Mouse (Mus musculus) cerebellum, adult 11-12 months (tissue): ENCODE measurements around the gene Zfp276.
"Not testable (repeated sequence)": the region's sequence is repeated elsewhere in the genome, so short reads cannot be mapped to it uniquely, and the experiment has no call there.

Experiments
- DNase-seq: peaks from one replicate; pipeline ENCODE4 v3.0.0; 2022

The Zfp276 gene

DNA sequence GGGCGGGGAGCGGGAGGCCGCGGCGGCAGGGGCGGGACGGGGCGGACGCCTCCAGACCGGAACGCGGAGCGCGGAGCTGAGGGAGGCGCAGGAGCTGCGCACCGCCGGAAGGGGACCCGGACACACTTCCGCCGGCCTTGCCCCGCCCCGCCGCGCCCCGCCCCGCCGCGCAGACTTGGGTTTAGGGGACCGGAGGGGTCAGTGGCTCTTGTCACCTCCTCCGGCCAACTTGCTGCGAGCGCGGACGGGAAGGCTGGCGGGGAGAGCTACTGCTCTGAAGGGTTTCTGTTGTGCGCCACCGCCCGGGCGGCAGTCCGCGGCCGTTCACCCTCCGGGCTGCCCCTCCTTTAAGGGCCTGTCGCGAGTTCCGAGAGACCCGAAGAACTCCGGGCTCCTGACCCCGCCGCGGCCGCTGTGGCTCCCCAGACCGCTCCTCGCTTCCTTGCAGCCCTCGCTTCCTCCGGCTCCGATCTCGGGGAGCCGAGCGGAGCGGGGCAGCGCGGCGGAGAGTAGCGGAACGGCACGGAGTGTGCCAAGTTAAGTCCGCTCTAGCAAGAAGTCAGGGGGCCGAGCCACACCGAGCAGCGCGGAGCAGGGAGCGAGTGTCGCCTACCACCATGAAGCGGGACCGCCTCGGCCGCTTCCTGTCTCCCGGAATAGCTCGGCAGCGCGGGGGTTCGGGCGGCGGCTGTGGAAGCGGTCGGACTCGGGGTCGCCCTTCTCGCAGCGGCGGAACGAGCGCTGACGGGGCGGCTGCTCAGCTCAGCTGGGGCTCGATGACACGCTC is at the start of gene Zfp276, which contains the start of gene Vps9d1:
Zfp276 (plus strand) TSS at position 97 of the 787 bp plus-strand sequence.
Vps9d1 (minus strand) TSS at position 250 of the 787 bp plus-strand sequence.
- peak; percentile 78 for DNase-seq

DNA sequence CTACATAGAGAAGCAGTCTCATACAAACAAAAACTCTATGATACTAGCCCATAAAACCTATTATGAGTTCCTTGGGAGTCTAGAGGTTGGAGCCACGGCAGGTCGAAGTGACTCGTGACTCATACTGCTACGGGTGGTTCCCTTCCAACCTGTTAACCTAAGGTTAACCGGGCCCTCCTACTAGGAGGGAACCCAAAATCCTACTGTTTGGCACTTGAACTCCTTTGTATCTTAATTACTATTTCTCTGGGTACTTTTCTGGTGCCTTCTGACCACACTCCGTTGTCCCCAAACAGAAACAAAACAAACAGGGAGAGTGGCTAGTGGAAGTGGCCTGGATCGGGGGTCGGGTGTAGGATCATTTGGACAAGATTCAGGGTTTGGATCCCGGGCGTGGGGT is 42.1 kb upstream of the Zfp276 start:
- DNase-seq: no peak

DNA sequence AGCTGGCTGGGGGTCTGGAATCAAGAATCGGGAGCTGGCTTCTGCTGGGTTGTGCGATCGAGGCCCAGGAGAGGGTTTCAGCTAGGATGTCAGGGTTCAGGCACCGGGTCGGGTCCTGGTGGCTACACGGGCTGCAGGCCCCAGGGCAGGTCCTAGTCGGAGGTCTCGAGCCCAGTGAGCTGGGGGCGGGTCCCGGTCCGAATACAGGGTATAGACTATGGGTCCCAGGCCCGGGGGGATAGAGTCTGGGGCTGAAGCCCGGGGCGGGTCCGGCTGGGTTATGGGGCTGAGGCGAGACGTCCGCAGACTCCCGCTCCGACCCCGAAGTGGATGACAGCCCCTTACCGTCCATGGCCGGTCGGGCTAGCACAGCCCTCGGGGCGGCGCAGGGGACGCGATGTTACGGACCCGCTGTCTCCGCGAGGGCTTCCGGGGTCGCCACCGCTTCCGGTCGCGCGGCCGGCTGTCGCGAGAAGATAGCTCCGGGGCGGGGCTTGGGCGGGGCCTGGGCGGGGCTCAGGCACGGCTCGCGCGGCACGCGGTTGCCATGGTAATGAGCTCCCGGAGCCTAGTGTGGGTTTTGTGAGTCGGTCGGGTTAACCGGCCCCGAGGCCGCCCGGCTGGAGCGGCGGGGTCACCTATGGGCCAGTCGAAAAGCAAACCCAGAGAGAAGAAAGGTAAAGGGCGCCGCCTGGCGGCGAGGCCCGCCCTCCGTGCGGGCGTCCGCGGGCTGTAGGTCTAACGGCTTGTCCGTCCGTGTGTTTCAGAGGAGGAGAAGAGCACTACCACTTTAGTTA is 41.5 kb upstream of the Zfp276 start, which contains the start of the genes Chmp1a and Spata33:
Chmp1a (minus strand) TSS at position 443 of the 797 bp plus-strand sequence.
Spata33 (plus strand) TSS at position 512 of the 797 bp plus-strand sequence.
- peak; percentile 90 for DNase-seq

DNA sequence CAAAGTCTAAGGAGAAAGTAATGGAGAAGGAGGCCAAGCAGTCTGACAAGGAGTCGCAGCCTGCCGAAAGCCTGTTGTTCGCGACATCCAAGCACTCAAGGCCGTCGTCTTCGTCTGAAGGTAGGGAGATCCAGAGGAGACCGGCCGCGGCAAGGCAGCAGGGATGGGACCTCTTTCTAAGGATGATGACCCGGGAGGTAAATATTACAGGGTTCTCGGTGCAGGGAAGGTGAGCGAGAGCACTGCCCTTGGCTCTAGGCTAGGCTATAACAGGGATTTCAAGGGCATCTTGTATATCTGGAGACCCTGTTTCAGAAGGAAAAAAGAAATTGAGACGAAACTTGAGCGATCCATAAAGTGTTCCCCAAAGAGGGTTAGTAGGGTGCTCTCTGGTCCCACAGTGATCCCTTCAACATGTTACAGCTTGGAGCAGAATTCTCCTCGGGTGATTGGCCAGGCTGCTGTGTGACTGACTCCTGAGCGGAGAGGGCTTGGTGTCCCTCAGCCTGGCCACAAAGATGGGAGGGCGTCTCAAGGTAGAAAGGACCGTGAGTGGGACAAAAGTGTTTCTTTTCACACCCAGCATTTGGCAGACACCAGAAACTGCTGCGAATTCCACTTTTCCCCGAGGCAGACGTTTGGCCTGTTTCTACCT is 40.8 kb upstream of the Zfp276 start:
- no peak for DNase-seq

DNA sequence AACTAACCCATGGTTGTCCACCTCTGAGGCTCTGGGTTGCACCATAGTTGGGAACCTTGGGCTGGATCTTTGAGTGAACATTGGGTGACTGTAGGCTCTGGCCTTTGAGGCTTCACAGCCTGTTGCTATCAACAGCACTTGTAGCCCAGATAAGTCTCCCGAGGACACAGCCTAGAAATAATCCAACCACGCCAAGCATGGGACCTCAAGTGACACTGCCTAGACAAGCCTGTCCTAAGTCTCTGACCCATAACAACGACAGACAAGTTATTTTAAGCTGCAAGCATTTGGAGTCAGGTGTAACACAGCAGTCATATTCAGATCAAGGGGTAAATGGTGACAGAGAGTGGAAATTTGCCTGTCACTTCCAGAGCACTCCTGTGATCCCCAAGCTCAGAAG is 38.6 kb upstream of the Zfp276 start:
- DNase-seq: no peak

DNA sequence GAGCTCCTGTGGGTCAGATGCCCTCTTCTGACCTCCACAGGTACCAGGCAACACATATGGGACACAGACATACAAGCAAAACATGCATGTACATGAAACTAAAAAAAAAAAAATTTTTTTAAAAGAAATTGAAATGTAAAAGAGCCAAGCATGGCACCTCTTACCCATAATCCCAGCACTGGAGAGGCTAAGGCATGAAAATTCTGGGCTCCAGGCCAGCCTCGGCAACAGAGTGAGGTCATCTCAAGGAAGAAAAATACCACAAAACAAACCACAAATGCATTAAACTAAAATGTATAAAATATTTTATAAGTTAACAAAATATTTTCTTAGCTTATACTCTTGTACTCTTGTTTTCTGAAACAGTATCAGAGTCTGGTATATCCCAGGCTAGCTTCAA is 33.1 kb upstream of the Zfp276 start:
- DNase-seq: no peak

DNA sequence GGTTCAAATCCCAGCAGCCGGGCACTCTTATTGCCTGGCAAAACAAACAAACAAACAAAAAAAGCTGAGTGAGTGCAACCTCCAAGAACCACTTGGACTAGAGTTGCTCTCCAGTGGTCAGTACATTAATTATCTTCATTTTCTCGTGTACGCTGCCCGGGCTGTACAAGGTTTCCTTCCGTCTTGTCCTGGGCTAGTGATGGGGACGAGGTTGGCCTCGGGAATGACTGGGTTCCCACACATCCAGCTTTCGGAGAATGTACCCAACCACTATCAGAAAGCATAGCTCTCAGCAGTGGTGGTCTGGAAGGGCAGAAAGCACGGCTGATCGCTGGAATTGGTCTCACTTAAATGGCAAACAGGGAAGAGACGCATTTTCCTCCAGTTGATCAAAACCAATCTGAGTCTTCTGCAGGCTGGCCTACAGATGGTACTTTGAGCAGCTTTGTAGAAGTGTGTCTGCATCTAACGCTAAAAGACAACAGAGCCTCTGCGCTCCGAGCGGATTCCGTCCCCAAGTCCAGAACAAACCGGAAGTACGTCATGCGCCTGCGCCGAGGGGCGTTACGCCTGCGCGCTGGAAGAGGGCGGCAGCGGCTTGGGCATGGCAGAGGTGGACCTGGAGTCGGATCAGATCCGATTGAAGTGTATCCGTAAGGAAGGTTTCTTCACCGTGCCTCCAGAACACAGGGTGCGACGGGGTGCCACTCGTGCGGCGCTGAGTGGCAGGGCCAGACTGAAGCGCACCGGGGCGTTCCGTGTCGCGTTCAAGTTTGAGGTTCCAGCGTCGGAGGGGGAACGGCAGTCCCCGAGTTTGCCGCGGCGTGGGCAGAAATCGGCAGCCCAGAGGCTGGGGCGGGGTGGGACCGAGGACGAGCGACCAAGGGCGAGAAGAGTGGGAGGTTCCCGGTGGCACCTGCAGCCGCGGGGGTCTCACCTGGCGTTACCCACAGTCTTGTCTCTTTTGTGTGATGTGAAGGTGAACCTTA is 29.4 kb upstream of the Zfp276 start, which contains the start of gene Cdk10:
Cdk10 (plus strand) TSS at position 565 of the 989 bp plus-strand sequence.
- DNase-seq: peak; percentile 91

DNA sequence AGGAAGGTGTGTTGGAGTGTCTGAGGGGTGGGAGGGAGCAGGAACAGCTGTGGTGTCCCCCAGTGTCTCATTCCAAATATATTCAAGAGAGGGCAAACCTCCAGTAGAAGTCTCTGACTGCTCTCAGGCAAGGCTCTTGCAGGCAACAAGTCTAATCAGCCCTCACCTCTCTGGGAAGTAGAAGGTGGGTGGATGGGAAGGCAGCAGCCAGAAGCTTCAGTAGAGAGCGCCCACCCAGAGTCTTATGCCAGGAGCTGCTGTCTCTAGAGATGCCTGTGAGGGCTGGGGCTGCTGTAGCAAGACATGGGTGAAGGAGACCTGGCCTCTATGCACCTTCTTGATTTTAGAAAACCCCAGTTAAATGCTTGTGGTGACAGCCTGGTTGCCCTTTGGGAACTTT is 25.6 kb upstream of the Zfp276 start:
- no peak for DNase-seq

DNA sequence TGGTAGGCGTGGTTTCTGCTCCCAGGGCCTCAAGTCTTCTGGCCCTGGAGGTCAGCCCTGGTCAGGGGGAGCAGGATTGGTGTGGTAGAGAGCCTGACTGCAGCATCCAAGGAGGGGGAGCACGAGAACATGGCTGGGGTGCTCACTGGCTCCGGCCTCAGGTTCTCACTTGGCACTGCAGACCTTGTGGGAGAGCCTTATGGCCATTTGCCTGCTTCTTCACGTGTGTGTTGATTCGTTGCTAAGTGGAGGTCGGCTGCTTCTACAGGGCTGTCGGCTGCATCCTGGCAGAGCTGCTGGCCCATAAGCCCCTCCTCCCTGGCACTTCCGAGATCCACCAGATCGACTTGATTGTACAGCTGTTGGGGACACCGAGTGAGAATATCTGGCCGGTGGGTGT is 23.7 kb upstream of the Zfp276 start:
- not testable (repeated sequence) for DNase-seq

DNA sequence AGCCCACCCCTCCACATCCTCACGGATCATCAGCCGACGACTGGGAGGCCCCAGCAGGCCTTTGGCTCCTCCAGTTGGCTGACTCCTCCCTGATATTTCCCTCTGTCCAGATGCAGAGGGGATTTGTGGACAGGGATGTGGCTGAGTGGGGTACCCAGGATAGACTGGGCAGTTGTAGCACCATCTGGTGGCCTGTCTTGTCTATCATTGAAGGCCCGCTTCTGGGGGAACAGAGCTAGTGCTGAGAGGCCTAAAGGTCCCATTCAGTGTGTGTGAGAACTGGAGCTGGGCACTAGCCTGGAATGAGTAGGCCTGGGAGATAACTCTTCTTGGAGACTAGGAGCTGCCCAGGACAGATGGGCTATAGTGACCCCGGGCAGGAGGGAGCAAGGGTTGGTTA is 22.3 kb upstream of the Zfp276 start:
- no peak for DNase-seq

DNA sequence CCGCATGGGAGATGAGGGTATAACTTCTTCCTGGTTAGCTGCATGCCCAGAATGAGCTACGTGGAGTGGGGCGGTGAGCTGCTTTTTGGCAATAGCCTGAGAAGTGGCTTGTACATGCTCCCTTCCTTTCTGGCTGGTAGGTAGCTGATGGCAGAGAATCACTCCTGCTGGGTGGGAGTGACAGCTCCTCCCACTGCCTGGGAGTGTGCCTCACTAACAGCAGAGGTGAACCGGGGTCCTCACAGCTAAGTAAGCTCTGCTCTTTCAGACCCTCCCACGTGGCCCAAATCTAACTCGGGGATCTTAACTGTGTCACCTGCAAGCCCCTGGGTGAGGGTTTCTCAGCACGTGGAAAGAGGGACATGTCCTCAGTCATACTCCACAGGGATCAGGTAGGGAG is 21.4 kb upstream of the Zfp276 start:
- no peak for DNase-seq

DNA sequence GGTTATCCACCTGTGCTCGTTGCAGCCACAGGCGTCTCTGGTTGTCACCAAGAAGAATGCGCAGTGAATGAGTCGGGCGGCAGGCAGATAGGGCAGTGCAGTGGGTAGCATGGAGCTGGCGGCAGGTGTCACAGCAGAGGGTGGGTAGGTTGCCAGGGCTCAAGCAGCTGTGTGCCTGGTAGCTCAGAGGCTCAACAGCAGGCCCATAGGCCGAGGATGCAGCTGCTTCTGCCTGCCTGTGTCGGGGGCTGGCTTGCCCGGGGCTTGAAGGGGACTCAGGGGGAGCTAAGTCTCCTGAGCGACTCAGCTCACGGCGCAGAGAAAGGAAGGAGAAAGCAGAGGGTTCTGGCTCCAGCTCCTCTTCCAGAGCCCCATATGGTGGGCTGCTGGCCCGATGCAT is 20.7 kb upstream of the Zfp276 start:
- no peak for DNase-seq

DNA sequence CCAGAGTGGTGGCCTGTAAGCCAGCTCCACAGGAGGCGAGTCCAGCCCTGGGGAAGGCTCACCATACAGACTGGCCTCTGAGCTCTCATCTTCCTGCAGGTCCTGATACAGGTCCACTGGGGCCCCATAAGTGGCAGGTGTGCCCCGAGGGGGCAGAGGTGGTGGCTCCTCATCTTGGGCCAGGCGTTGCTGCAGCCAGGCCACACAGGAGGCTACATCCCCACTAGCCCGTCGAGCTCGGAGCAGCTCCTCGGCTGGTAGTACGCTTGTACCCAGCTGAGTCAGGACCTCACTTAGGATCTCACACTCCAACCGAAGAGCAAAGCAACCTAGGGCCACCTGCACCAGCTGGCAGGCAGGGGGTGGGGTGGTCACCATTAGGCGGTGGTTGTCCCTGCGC is 20.2 kb upstream of the Zfp276 start:
- DNase-seq: no peak

DNA sequence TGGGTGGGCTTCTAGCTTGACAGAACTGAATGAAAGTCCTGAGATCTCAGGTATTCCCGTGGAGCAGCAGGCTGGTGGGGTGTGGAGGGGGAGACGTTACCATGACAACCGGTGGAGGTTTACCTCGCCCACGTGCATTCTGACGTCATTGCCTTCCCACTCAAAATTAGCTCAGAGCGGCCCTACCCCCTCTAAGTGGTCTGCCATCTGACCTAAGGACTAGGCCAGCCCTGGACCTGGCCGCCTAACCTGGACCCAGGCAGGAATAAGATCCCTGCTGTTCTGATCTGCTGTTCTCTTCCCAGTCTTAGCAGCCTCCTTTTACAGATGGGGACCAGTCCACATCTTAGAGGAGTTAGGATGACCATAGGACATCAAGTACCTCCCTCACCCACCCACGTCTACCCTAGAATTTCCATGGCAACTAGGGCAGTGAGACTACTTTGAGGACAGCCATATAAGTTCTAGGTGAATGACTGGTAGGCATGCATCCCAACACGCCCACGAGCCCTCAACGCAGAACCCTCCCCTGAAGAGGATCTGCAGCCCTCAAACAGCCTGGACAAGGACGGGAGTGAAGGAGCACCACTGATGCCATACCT is 19.0 kb upstream of the Zfp276 start:
- peak; percentile 68 for DNase-seq

DNA sequence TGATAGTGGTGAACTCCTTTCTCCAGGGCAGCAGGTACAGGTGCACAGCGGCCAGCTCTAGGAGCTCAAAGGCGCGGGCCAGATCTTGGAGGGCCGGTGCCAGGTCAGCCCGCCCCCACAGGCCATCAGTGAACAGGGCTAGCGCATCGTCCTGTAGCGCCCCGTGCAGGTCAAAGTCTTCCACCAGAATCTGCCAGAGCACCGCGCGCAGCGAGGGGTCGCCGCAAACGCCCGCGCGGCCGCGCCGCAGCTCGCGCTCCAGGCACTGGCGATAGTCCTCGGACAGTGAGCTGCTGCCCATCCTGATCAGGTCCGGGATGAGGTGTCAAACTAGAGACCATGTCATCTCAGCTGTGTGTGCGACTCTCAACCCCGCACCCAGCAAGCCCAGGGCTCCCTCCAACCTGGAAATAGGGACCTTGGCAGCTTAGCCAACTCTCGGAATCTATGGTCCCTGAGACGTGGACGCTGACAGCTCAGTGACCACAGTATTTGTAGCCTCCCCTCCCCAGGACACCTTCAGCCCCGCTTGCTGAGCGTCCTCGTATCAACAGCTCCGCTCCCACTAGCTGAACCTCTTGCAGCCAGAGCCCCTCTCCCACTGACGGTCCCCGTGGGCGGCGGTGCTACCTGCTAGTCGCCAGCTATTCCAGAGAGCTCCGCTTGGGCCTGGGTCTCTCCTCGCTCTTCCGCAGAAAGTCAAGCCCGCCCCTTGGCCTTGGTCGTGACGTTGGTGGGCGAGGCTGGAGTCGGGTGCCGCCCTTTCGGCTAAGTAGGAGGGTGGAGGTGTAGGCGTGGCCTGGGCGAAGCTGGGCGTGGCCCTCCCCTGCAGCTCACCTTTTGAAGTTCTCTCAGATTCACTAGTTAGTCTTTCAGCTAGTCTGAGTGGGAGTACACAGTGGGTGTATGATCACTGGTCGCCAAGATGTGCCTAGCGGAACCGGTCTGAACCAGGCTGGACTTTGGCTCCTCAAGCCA is 18.2 kb upstream of the Zfp276 start, which contains the start of gene Spata2l:
Spata2l (minus strand) TSS at position 714 of the 978 bp plus-strand sequence.
- peak; percentile 86 for DNase-seq

DNA sequence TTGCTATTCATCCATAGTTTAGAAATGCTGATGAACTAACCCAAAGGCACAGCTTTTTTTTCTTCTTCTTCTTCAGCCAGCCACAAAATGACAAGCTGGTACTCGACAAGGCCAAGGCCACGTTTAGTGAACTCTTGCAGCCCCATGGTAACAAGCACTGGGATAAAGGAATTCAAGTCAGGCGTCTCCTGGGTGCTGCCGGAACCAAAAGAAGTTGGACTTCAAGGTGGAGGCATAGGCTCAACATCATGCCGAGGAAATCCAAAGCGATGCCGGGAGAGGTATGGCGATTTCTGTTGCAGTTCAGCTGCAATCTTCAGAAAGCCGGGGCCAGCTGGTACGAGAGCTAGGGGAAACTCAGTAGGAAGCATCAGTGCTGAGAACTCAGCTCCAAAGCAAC is 14.6 kb upstream of the Zfp276 start:
- DNase-seq: no peak

DNA sequence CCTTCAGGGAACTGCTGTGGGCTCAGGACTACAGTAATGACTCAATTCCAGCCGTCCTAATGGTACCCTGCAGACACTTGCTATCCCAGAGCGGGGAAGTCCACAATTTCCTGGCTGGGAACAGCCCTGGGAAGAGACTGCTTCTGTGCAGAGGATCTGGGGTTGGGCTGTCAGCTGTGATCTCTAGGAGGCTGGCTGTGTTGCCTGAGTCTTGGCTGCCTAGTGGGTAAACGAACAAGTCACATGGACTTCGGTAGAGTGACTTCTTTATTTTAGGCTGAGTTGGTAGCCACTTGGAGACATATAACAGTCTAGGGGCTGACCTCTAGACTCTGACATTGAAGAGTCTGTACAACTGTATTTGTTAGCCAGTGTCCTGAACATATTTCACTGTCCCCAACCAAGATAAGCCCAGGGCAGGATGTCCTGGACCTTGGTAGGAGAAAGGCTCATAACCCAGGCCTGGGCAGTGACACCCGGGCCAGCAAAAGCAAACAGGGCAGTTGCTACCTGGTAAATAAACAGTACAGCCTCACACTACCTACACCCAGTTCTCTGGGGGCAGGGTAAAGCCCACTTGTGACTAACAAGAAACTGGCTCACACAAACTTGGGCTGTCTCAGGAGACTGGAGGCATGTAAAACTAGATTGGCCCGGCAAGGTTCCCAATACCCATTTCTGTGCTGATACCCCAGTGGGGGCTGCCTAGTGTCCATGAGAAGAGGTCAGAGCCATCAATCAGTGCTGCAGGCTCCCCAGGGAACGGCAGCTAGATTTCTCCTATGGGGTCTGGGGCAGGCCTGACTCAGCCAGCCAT is 11.7 kb upstream of the Zfp276 start:
- DNase-seq: no peak

DNA sequence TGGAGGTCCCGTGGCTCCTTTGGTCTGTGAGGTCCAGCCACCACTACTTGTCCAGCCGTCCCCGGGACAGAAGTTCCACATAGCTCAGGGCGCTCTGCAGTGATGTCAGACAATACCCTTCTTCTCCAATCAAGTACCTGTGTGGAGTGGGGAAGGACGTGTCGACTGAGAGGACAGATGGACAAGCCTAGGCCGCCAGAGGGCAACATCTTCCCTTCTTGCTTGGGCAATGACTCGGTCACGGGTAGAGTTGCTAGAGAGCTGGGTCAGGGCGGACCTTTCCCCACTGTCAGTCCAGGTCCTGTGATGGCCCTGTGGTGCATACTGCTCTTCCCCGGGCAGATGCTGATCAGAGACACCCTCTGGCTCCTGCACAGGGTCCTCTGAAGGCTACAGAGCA is 10.9 kb upstream of the Zfp276 start:
- DNase-seq: no peak

DNA sequence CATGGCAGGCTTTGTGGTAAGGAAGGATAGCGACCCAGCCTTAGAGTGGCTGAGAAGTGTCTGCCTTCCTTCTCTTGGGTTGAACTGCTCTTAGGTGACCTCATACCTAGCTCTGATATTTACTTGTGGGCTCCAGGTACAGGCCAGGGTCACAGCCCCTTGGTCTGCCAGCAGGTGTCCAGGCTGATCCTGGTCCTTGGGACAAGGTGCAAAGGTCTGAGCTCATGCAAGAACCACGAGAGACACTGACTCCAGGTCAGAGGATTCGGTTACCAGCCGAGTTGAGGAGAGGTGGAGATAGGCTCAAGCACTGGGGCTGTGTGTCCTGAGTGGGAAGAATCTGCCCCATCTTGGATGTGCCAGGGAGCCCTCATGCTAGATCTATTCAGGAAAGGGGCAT is 9.6 kb upstream of the Zfp276 start:
- no peak for DNase-seq
